Mouse (Mus musculus) forebrain, embryonic 16.5 days (tissue): ENCODE measurements at regions not wholly inside any gene's neighbourhood (a gene's known extent, or its start where the extent isn't known, plus 50 kb on each side); places are given as distances from the start of the nearest gene placed in this dataset.
"Not testable (repeated sequence)": the region's sequence is repeated elsewhere in the genome, so short reads cannot be mapped to it uniquely, and the experiment has no call there.

Experiments used
- ATAC-seq: fragments of 200-750 bp; cut with Nextera tagmentation; 2 replicates; pipeline ENCODE4 v1.8.0; 2017; ENCODE audit warnings: mild to moderate bottlenecking, moderate library complexity
- H3K27ac ChIP-seq: fragments of 300-500 bp; sonication (generic); 2 replicates; pipeline ENCODE4 v1.5.1; 2014; ENCODE audit warnings: low read length, control low read depth
- H3K27me3 ChIP-seq: fragments of 300-500 bp; sonication (generic); replicated peaks from 2 replicates; pipeline ENCODE4 v1.6.1; 2014; ENCODE audit warnings: low read length; ENCODE audit not compliant: control insufficient read depth, insufficient read depth
- H3K36me3 ChIP-seq: fragments of 300-500 bp; sonication (generic); 2 replicates; pipeline ENCODE4 v1.6.1; 2014; ENCODE audit not compliant: control insufficient read depth, insufficient read depth
- H3K4me1 ChIP-seq: fragments of 300-500 bp; sonication (generic); replicated peaks from 2 replicates; pipeline ENCODE4 v1.6.1; 2014; ENCODE audit warnings: low read length; ENCODE audit not compliant: control insufficient read depth, insufficient read depth
- H3K4me2 ChIP-seq: fragments of 300-500 bp; sonication (generic); 2 replicates; pipeline ENCODE4 v1.6.1; 2014; ENCODE audit warnings: mild to moderate bottlenecking, low read length, control low read depth
- H3K4me3 ChIP-seq: fragments of 300-500 bp; sonication (generic); replicated peaks from 2 replicates; pipeline ENCODE4 v1.5.1; 2014; ENCODE audit warnings: mild to moderate bottlenecking, low read length, control low read depth
- H3K9ac ChIP-seq: fragments of 300-500 bp; sonication (generic); replicated peaks from 2 replicates; pipeline ENCODE4 v1.6.1; 2014; ENCODE audit warnings: low read depth, low read length, control low read depth
- H3K9me3 ChIP-seq: fragments of 300-500 bp; sonication (generic); 2 replicates; pipeline ENCODE4 v1.6.1; 2016; ENCODE audit warnings: low read length; ENCODE audit not compliant: control insufficient read depth
- WGBS: fragments of 180-500 bp; shearing (Covaris S2); extraction: QIAGEN DNeasy Blood & Tissue Kit; methylation state at CpG from one replicate; pipeline ENCODE4 v1.1.7; 2014; 5-methylcytosine and 5-hydroxymethylcytosine counted together

- WGBS = 79% methylated on average over 2 of the region's 2 CpGs
- Histone ChIP-seq H3K4me1 (no peaks in the 10 kb centered on the region), H3K9me3 (no peaks in the 10 kb centered on the region), H3K27ac (no peak overlapping the region), H3K27me3 (no peaks in the 10 kb centered on the region), H3K4me2 (no peak overlapping the region), H3K9ac (no peak overlapping the region), H3K36me3 (no peaks in the 10 kb centered on the region), H3K4me3 (no peak overlapping the region)
- no peak for ATAC-seq
Observed at GRCm38 (mm10) chr12:5757766-5758165, 382.3 kb upstream of the Klhl29 start.

GRCm38 (mm10) chr12:5757361-5757760 is 381.9 kb upstream of the Klhl29 start:
- Histone ChIP-seq H3K36me3 (no peaks in the 10 kb centered on the region), H3K9ac (no peak overlapping the region), H3K4me1 (no peaks in the 10 kb centered on the region), H3K4me3 (no peak overlapping the region), H3K27me3 (no peaks in the 10 kb centered on the region), H3K4me2 (no peak overlapping the region), H3K9me3 (no peaks in the 10 kb centered on the region), H3K27ac (no peak overlapping the region)
- WGBS = 92% methylated on average over 4 of the region's 4 CpGs
- no peak for ATAC-seq

- no peaks in the 10 kb centered on the region for H3K9me3 ChIP-seq
- H3K4me1 ChIP-seq = no peaks in the 10 kb centered on the region
- no peak for ATAC-seq
- H3K36me3 ChIP-seq = no peaks in the 10 kb centered on the region
- H3K4me2 ChIP-seq = no peak overlapping the region
- H3K4me3 ChIP-seq = no peak overlapping the region
- no peak overlapping the region for H3K27ac ChIP-seq
- H3K9ac ChIP-seq = no peak overlapping the region
- WGBS = 81% methylated on average over 1 of the region's 1 CpGs
- no peaks in the 10 kb centered on the region for H3K27me3 ChIP-seq
Observed at GRCm38 (mm10) chr12:5753831-5754230, 378.3 kb upstream of the Klhl29 start.

- H3K4me3 ChIP-seq = no peak overlapping the region
- ATAC-seq = peak; percentile 55; the same call in 1 of the 2 replicates
- no peak overlapping the region for H3K4me2 ChIP-seq
- no peak overlapping the region for H3K27ac ChIP-seq
- WGBS = 63% methylated on average over 2 of the region's 2 CpGs
- no peak overlapping the region for H3K9ac ChIP-seq
- no peaks in the 10 kb centered on the region for H3K36me3 ChIP-seq
- H3K9me3 ChIP-seq = no peaks in the 10 kb centered on the region
- H3K27me3 ChIP-seq = no peaks in the 10 kb centered on the region
- H3K4me1 ChIP-seq = no peaks in the 10 kb centered on the region
Observed at GRCm38 (mm10) chr12:5744086-5744709, 368.7 kb upstream of the Klhl29 start.

GRCm38 (mm10) chr12:5736066-5736465 is 360.6 kb upstream of the Klhl29 start:
- Histone ChIP-seq H3K4me2 (no peak overlapping the region), H3K36me3 (no peaks in the 10 kb centered on the region), H3K4me1 (no peaks in the 10 kb centered on the region), H3K9ac (no peak overlapping the region), H3K27ac (no peak overlapping the region), H3K27me3 (no peaks in the 10 kb centered on the region), H3K9me3 (no peaks in the 10 kb centered on the region), H3K4me3 (no peak overlapping the region)
- no peak for ATAC-seq
- 47% methylated on average over 1 of the region's 1 CpGs for WGBS

- Histone ChIP-seq H3K9ac (no peak overlapping the region), H3K4me1 (no peaks in the 10 kb centered on the region), H3K4me3 (no peak overlapping the region), H3K27ac (no peak overlapping the region), H3K9me3 (no peaks in the 10 kb centered on the region), H3K36me3 (no peaks in the 10 kb centered on the region), H3K27me3 (no peaks in the 10 kb centered on the region), H3K4me2 (no peak overlapping the region)
- WGBS = 87% methylated on average over 3 of the region's 3 CpGs
- ATAC-seq = no peak
Observed at GRCm38 (mm10) chr12:5734902-5735301, 359.4 kb upstream of the Klhl29 start.

GRCm38 (mm10) chr12:5723113-5723512 is 347.6 kb upstream of the Klhl29 start:
- H3K27ac ChIP-seq = no peak overlapping the region
- no peak for ATAC-seq
- no peaks in the 10 kb centered on the region for H3K9me3 ChIP-seq
- H3K4me3 ChIP-seq = no peak overlapping the region
- H3K9ac ChIP-seq = no peak overlapping the region
- no peak overlapping the region for H3K4me2 ChIP-seq
- H3K27me3 ChIP-seq = no peaks in the 10 kb centered on the region
- H3K36me3 ChIP-seq = no peaks in the 10 kb centered on the region
- H3K4me1 ChIP-seq = no peaks in the 10 kb centered on the region
- WGBS = 83% methylated on average over 1 of the region's 1 CpGs

GRCm38 (mm10) chr12:5717527-5717926 is 342.0 kb upstream of the Klhl29 start:
- ATAC-seq, H3K9me3 ChIP-seq, H3K4me2 ChIP-seq, H3K27ac ChIP-seq, H3K27me3 ChIP-seq, H3K9ac ChIP-seq, H3K4me1 ChIP-seq, H3K36me3 ChIP-seq, H3K4me3 ChIP-seq: not testable (repeated sequence)

GRCm38 (mm10) chr12:5698778-5699454 is 323.4 kb upstream of the Klhl29 start:
- Histone ChIP-seq H3K27ac (no peak overlapping the region), H3K36me3 (no peaks in the 10 kb centered on the region), H3K4me3 (no peak overlapping the region), H3K4me2 (no peak overlapping the region), H3K4me1 (peaks cover 6% of the 10 kb centered on the region; the same call in 1 of the 2 replicates), H3K9me3 (no peaks in the 10 kb centered on the region), H3K27me3 (no peaks in the 10 kb centered on the region), H3K9ac (no peak overlapping the region)
- 19% methylated on average over 8 of the region's 8 CpGs for WGBS
- peak; percentile 85 for ATAC-seq
